Mouse (Mus musculus): ENCODE results near the gene Lrrc7. TPM values are rescaled to one million over a fixed set of nuclear protein-coding genes. Genes with fewer than 3 reads are reported as not detected.

Lrrc7 gene
- polyA plus RNA-seq, 1 experiment from 2014 or later, result 0.05 TPM

DNA sequence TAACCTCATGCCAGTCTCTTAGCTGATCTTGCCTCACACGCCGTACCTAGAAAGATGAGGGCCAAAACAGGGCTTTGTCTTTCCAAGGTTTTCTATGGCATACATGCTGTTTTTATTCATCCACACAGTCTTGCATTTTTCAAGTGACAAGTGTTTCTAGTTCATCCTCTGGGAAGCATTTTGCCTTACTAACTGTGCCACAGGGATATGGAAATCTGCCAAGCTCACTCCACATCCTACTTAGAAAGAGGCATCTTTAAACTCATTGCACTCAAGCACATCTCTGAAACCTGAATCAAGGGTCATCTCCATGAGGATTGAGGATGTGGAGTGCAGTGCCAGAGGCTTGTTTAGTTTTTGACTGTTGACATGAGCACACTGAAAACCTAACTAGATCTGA, 199.9 kb downstream of the Lrrc7 start:
- Histone ChIP-seq H3K9me3 (replicated peaks) (no peaks in the 10 kb centered on the region), H3K36me3 (replicated peaks) (no peaks in the 10 kb centered on the region), H3K4me1 (replicated peaks) (no peaks in the 10 kb centered on the region), H3K27me3 (no peaks in the 10 kb centered on the region), H3K9ac (no peak overlapping the region), H3K27ac (replicated peaks) (no peak overlapping the region), H3K4me2 (no peak overlapping the region), H3K4me3 (replicated peaks) (no peak overlapping the region)
- ATAC-seq (ENCODE audit: insufficient read depth), result no peak
- 65% methylated on average over 2 of the region's 2 CpGs for WGBS (ENCODE audit: insufficient replicate concordance)

DNA sequence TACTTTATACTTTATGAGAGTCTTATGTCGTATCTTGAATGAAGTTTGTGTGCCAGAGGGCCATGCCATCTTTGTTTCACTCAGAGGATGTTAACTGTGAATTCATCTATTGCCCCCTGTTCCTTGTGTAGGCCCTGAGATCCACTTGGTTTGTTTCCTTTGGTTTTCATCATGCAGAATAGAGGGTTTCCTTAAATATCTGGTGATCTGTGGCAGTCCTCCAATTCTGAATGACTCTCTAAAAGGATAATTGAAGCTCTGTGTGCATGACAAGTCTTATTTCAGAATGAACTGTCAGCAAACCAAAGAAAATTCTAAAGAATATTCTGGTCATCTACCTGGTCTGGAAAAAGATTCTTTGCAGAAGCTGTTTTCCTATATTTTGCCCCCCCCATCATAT, 205.3 kb downstream of the Lrrc7 start:
- H3K27me3 ChIP-seq, result no peaks in the 10 kb centered on the region
- no peak overlapping the region for H3K4me3 ChIP-seq (replicated peaks)
- H3K4me2 ChIP-seq, result no peak overlapping the region
- WGBS (ENCODE audit: insufficient replicate concordance), result 58% methylated on average over 1 of the region's 1 CpGs
- no peak overlapping the region for H3K27ac ChIP-seq (replicated peaks)
- no peak for ATAC-seq (ENCODE audit: insufficient read depth)
- H3K4me1 ChIP-seq (replicated peaks), result no peaks in the 10 kb centered on the region
- H3K9ac ChIP-seq, result no peak overlapping the region
- H3K36me3 ChIP-seq (replicated peaks), result no peaks in the 10 kb centered on the region
- no peaks in the 10 kb centered on the region for H3K9me3 ChIP-seq (replicated peaks)

- no peak overlapping the region for H3K27ac ChIP-seq (replicated peaks)
- H3K36me3 ChIP-seq (replicated peaks), result no peaks in the 10 kb centered on the region
- WGBS (ENCODE audit: insufficient replicate concordance), result 63% methylated on average over 4 of the region's 4 CpGs
- H3K9me3 ChIP-seq (replicated peaks), result no peaks in the 10 kb centered on the region
- H3K4me3 ChIP-seq (replicated peaks), result no peak overlapping the region
- ATAC-seq (ENCODE audit: insufficient read depth), result no peak
- no peak overlapping the region for H3K9ac ChIP-seq
- no peaks in the 10 kb centered on the region for H3K27me3 ChIP-seq
- H3K4me1 ChIP-seq (replicated peaks), result no peaks in the 10 kb centered on the region
- no peak overlapping the region for H3K4me2 ChIP-seq
Observed at GRCm38 (mm10) chr3:158356194-158356593, 205.8 kb downstream of the Lrrc7 start.

DNA sequence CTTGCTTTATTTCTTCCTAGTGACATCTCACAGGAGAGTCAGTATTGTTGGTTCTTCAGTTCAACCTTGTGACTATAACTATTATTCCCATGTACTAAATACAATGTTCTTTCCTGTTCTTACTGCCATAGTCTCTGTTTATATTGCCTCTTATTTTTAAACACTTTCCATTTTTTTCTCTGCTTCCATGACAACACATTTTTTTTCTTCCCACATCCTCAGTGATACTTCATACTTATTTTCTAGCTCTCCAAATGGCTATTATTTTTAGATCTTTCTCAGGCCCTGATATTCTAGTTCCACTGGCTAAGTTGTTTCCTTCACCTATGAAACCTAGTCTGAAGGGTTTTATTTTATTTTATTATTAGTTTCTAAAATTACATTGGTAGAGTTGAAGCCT, 221.2 kb downstream of the Lrrc7 start:
- Histone ChIP-seq H3K9me3 (replicated peaks) (no peaks in the 10 kb centered on the region), H3K36me3 (replicated peaks) (no peaks in the 10 kb centered on the region), H3K4me3 (replicated peaks) (no peak overlapping the region), H3K4me2 (no peak overlapping the region), H3K27me3 (no peaks in the 10 kb centered on the region), H3K9ac (no peak overlapping the region), H3K27ac (replicated peaks) (no peak overlapping the region), H3K4me1 (replicated peaks) (no peaks in the 10 kb centered on the region)
- no peak for ATAC-seq (ENCODE audit: insufficient read depth)

GRCm38 (mm10) chr3:158330085-158330484, 231.9 kb downstream of the Lrrc7 start:
- Histone ChIP-seq H3K4me1 (replicated peaks) (no peaks in the 10 kb centered on the region), H3K4me2 (no peak overlapping the region), H3K9me3 (replicated peaks) (no peaks in the 10 kb centered on the region), H3K27me3 (no peaks in the 10 kb centered on the region), H3K4me3 (replicated peaks) (no peak overlapping the region), H3K9ac (no peak overlapping the region), H3K36me3 (replicated peaks) (no peaks in the 10 kb centered on the region), H3K27ac (replicated peaks) (no peak overlapping the region)
- ATAC-seq (ENCODE audit: insufficient read depth), result no peak

DNA sequence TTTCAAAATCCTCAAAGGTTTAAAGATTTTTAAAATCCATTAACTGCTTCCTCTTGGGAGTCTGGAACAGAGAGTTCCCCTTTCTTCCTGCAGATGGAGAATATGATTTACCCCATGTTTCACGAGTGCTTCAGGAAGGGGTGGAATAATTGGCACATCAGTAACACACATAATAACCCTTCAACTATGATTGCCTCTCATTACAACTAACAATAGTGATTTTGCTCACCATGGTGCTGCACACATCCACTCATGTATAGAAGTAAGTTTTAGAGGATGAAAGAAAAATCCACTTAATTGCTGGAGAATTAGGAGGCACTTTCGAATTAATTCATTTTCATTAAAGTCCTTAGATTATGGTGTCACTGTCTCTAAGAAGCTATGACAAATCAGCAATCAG, 251.6 kb downstream of the Lrrc7 start:
- no peaks in the 10 kb centered on the region for H3K27me3 ChIP-seq
- H3K4me2 ChIP-seq, result no peak overlapping the region
- ATAC-seq (ENCODE audit: insufficient read depth), result no peak
- H3K4me1 ChIP-seq (replicated peaks), result no peaks in the 10 kb centered on the region
- 36% methylated on average over 2 of the region's 2 CpGs for WGBS (ENCODE audit: insufficient replicate concordance)
- H3K27ac ChIP-seq (replicated peaks), result no peak overlapping the region
- no peak overlapping the region for H3K9ac ChIP-seq
- no peaks in the 10 kb centered on the region for H3K9me3 ChIP-seq (replicated peaks)
- H3K4me3 ChIP-seq (replicated peaks), result no peak overlapping the region
- no peaks in the 10 kb centered on the region for H3K36me3 ChIP-seq (replicated peaks)

DNA sequence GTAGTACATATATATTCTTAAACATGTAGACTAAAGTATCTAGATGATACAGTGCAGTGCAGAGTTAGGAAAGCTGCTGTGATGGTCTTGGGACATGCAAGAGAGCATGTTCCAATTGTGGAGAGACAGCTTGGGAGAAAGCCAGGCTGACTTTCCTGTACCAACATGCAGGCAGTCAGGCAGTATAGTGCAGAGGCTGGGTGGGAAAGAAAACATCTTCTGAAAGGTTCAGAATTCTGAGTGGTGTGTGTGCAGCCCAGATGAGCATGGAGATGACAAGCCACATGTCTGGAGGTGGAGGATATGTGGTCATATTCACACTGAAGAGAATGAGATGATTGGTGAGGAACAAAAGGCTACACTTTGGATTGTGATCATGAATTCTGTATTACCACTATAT, 254.6 kb downstream of the Lrrc7 start:
- no peak for ATAC-seq (ENCODE audit: insufficient read depth)
- Histone ChIP-seq H3K9me3 (replicated peaks) (no peaks in the 10 kb centered on the region), H3K4me1 (replicated peaks) (no peaks in the 10 kb centered on the region), H3K27ac (replicated peaks) (no peak overlapping the region), H3K9ac (no peak overlapping the region), H3K4me3 (replicated peaks) (no peak overlapping the region), H3K27me3 (no peaks in the 10 kb centered on the region), H3K4me2 (no peak overlapping the region), H3K36me3 (replicated peaks) (no peaks in the 10 kb centered on the region)

DNA sequence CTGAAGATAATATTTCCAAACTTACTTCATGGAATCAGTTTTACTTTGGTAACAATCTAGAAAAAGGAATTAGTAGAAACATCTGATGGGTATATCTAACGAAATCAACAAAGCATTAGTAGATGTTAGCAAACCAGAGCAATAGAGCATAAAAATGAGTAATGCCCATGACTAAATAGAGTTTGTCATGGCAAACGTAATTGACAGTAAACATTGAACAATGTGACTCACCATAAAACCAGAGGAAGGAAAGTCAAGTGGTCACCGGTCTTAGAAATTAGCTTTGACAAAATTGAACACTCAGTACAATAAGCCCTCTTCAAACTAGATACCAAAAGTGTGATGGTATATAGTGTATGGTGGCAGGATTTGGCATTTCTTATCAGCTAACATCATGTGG, 263.3 kb downstream of the Lrrc7 start:
- Histone ChIP-seq H3K4me3 (replicated peaks) (no peak overlapping the region), H3K9ac (no peak overlapping the region), H3K4me1 (replicated peaks) (no peaks in the 10 kb centered on the region), H3K27ac (replicated peaks) (no peak overlapping the region), H3K27me3 (no peaks in the 10 kb centered on the region), H3K36me3 (replicated peaks) (no peaks in the 10 kb centered on the region), H3K9me3 (replicated peaks) (no peaks in the 10 kb centered on the region), H3K4me2 (no peak overlapping the region)
- no peak for ATAC-seq (ENCODE audit: insufficient read depth)
- WGBS (ENCODE audit: insufficient replicate concordance), result 52% methylated on average over 3 of the region's 3 CpGs

GRCm38 (mm10) chr3:158295041-158295440, 267.0 kb downstream of the Lrrc7 start:
- H3K27me3 ChIP-seq, result no peaks in the 10 kb centered on the region
- 64% methylated on average over 5 of the region's 5 CpGs for WGBS (ENCODE audit: insufficient replicate concordance)
- H3K4me3 ChIP-seq (replicated peaks), result no peak overlapping the region
- no peaks in the 10 kb centered on the region for H3K4me1 ChIP-seq (replicated peaks)
- H3K4me2 ChIP-seq, result no peak overlapping the region
- ATAC-seq (ENCODE audit: insufficient read depth), result no peak
- H3K36me3 ChIP-seq (replicated peaks), result no peaks in the 10 kb centered on the region
- no peaks in the 10 kb centered on the region for H3K9me3 ChIP-seq (replicated peaks)
- no peak overlapping the region for H3K27ac ChIP-seq (replicated peaks)
- H3K9ac ChIP-seq, result no peak overlapping the region

DNA sequence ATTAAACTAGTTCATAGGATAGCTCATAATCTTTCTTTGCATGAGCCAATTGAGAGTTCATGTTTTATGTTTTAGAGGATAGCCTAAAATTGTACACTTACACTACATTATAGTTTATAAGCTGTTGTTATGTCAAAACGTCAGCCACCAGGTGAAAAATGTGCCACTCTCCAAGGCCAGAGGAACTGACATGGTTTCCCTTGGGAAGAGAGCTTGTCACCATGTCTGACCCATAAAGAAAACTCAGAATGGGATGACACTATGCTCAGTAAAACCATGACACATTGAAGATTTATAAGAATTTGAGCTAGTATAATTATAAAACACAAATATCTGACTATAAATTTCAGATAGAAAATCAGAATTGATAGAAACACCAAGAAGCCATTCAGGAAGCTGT, 277.6 kb downstream of the Lrrc7 start:
- H3K4me2 ChIP-seq, result no peak overlapping the region
- no peaks in the 10 kb centered on the region for H3K4me1 ChIP-seq (replicated peaks)
- no peaks in the 10 kb centered on the region for H3K9me3 ChIP-seq (replicated peaks)
- H3K27ac ChIP-seq (replicated peaks), result no peak overlapping the region
- no peaks in the 10 kb centered on the region for H3K36me3 ChIP-seq (replicated peaks)
- ATAC-seq (ENCODE audit: insufficient read depth), result no peak
- 24% methylated on average over 1 of the region's 1 CpGs for WGBS (ENCODE audit: insufficient replicate concordance)
- H3K27me3 ChIP-seq, result no peaks in the 10 kb centered on the region
- H3K9ac ChIP-seq, result no peak overlapping the region
- no peak overlapping the region for H3K4me3 ChIP-seq (replicated peaks)

DNA sequence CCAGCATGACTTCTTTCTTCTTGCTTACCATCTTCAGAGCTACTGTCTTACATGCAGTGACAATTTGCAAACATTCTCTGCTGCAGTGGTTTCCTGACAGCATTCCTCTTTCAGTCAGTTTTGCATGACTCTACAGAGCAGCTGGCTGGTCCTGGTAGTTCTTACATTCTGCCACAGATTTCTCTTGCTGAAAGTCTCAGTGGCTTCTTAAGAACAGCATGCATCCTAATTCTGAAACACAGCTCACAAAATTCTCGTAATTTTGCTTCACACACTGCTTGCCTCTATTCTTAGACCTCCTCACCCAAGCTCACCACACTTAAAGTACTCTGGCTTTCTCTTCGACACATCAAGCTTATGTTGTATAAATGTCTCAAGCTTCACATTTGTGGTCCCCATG, 283.4 kb downstream of the Lrrc7 start:
- Histone ChIP-seq H3K4me3 (replicated peaks) (no peak overlapping the region), H3K27ac (replicated peaks) (no peak overlapping the region), H3K9ac (no peak overlapping the region), H3K4me2 (no peak overlapping the region), H3K4me1 (replicated peaks) (no peaks in the 10 kb centered on the region), H3K9me3 (replicated peaks) (no peaks in the 10 kb centered on the region), H3K27me3 (no peaks in the 10 kb centered on the region), H3K36me3 (replicated peaks) (no peaks in the 10 kb centered on the region)
- no peak for ATAC-seq (ENCODE audit: insufficient read depth)
- 38% methylated on average over 2 of the region's 2 CpGs for WGBS (ENCODE audit: insufficient replicate concordance)

- Histone ChIP-seq H3K36me3 (replicated peaks) (no peaks in the 10 kb centered on the region), H3K9ac (no peak overlapping the region), H3K9me3 (replicated peaks) (no peaks in the 10 kb centered on the region), H3K4me1 (replicated peaks) (no peaks in the 10 kb centered on the region), H3K27ac (replicated peaks) (no peak overlapping the region), H3K4me2 (no peak overlapping the region), H3K4me3 (replicated peaks) (no peak overlapping the region), H3K27me3 (no peaks in the 10 kb centered on the region)
- no peak for ATAC-seq (ENCODE audit: insufficient read depth)
- WGBS (ENCODE audit: insufficient replicate concordance), result 74% methylated on average over 1 of the region's 1 CpGs
Observed at GRCm38 (mm10) chr3:158272700-158273099, 289.3 kb downstream of the Lrrc7 start.

DNA sequence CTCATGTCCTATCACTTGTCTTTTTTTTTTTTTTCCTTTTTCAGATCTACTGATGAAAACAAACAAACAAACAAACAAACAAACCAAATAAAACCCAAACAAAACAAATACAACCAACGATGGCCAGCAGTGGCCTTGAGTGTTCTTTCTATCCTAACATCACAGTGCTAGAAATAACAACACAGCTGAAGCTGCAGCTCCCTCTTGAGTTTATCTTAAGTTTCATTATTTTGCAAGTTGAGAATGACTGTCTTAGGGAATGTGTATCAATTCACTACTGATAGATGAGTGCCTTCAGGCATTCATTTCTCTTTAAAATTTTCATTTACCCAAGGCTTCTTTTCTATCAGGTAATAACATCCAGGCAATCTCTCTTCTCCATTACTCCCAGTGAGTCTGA, 291.1 kb downstream of the Lrrc7 start:
- Histone ChIP-seq H3K27me3 (no peaks in the 10 kb centered on the region), H3K4me1 (replicated peaks) (no peaks in the 10 kb centered on the region), H3K27ac (replicated peaks) (no peak overlapping the region), H3K9me3 (replicated peaks) (no peaks in the 10 kb centered on the region), H3K4me2 (no peak overlapping the region), H3K36me3 (replicated peaks) (no peaks in the 10 kb centered on the region), H3K9ac (no peak overlapping the region), H3K4me3 (replicated peaks) (no peak overlapping the region)
- WGBS (ENCODE audit: insufficient replicate concordance), result 55% methylated on average over 1 of the region's 1 CpGs
- no peak for ATAC-seq (ENCODE audit: insufficient read depth)
